ENCODE assay signal across 21 mouse cellular contexts in the genomic region with DNA sequence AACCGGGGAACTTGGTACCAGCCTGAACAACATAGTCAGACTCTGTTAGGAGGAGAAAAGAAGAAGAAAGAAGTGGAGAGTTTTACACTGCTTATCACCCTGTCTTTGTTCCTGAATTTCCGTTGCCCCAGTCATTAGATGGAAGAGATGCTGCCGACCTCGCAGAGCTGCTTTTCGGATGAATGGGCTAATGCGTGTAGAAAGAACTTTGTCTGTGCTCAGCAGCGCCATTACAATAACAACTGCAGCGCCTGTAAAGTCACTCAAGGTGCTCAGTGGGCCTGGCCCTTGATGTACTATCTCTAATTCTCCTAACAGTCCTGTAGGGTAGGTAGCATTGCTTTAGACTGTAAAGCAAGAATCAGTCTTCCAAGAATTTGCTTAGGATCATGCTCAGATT.
DNase-seq lines count a peak whose midpoint lies in the region; ATAC-seq and TF ChIP-seq lines count a peak whose summit lies in the region.
"Had no signal": no experiment of that assay in that cellular context is flagged by ENCODE, and none has a peak within 500 bp of the region (broad histone marks: within the 10 kb centered on the region; RNA-seq: fewer than 3 reads in every experiment).

No protein-coding gene starts in this region.

- H3K4me1 ChIP-seq in forebrain, embryonic 15.5 days, result peaks cover 61% of the 10 kb centered on the region
- peaks cover 31% of the 10 kb centered on the region for H3K4me1 ChIP-seq in forebrain, embryonic 11.5 days (replicated peaks; ENCODE audit: control insufficient read depth, insufficient read depth, low read length)
- peaks cover 10 to 23% of the 10 kb centered on the region in 2 experiments for H3K4me1 ChIP-seq in MEL (ENCODE audit: control insufficient read depth in 1 of 2, insufficient read depth in 2 of 2, low read length in 2 of 2)

- no peak overlapping the region for H3K4me3 ChIP-seq in forebrain, embryonic 15.5 days
- H3K4me3 ChIP-seq in forebrain, embryonic 11.5 days (ENCODE audit: low read depth, low read length), result no peak overlapping the region
- H3K4me3 ChIP-seq in MEL (ENCODE audit: control insufficient read depth in 1 of 2, insufficient read depth in 1 of 2, low read depth in 2 of 2, low read length in 2 of 2), result no peak overlapping the region; a peak in 1 of 4 replicates
- H3K4me3 ChIP-seq: embryonic facial prominence, embryonic 12.5 days; heart, embryonic 10.5 days; heart, embryonic 15.5 days; hindbrain, embryonic 15.5 days had no signal

- 0 out of 2 replicates have a peak overlapping the region, but pooled peaks have one; percentile 99 for H3K27ac ChIP-seq in forebrain, embryonic 15.5 days (replicated peaks)
- no peak overlapping the region for H3K27ac ChIP-seq in forebrain, embryonic 11.5 days (ENCODE audit: low read depth, low read length)
- H3K27ac ChIP-seq in MEL (ENCODE audit: control insufficient read depth, low read depth, low read length), result no peak overlapping the region
- H3K27ac ChIP-seq: embryonic facial prominence, embryonic 12.5 days; heart, embryonic 10.5 days; heart, embryonic 15.5 days had no signal

- DNase-seq in embryo, embryonic 10 days (ENCODE audit: low spot score), result peak; percentile 50
- no peak for DNase-seq in embryo, embryonic 9.5 days (ENCODE audit: extremely low spot score)
- no peak for DNase-seq in forebrain, embryonic 11.5 days (ENCODE audit: low spot score)
- peak; percentile 60 for DNase-seq in MEL (ENCODE audit: low read depth, low spot score)
- peak; percentile 45 for DNase-seq in brain, embryonic 14.5 days (ENCODE audit: low read depth)
- DNase-seq in spleen, postnatal 4 days (ENCODE audit: low spot score in 2 of 2), result no peak
- DNase-seq: adrenal gland, postnatal 10 days; cerebellum, adult 11-12 months; cerebellum, adult 9-10 months; cerebellum, postnatal 36 days; gastrocnemius, postnatal 10 days; heart, adult 18-20 months; heart, postnatal 14 days; kidney, adult 11 months; kidney, adult 9 months had no signal

- H3K36me3 ChIP-seq in forebrain, embryonic 15.5 days, result no peaks in the 10 kb centered on the region
- no peaks in the 10 kb centered on the region for H3K36me3 ChIP-seq in forebrain, embryonic 11.5 days (ENCODE audit: control insufficient read depth, insufficient read depth, low read length)
- H3K36me3 ChIP-seq in MEL (ENCODE audit: control insufficient read depth in 1 of 2, insufficient read depth in 2 of 2, low read length in 2 of 2), result peaks cover 0 to 23% of the 10 kb centered on the region in 2 experiments; a peak in 2 of 4 replicates
- H3K36me3 ChIP-seq: embryonic facial prominence, embryonic 12.5 days; heart, embryonic 10.5 days; heart, embryonic 15.5 days; hindbrain, embryonic 15.5 days had no signal

- no peak overlapping the region for H3K9ac ChIP-seq in forebrain, embryonic 15.5 days (replicated peaks)
- no peak overlapping the region for H3K9ac ChIP-seq in forebrain, embryonic 11.5 days (ENCODE audit: low read length)
- H3K9ac ChIP-seq in MEL (ENCODE audit: control insufficient read depth, low read depth, low read length, poor library complexity, severe bottlenecking), result no peak overlapping the region
- H3K9ac ChIP-seq: embryonic facial prominence, embryonic 12.5 days; heart, embryonic 15.5 days; hindbrain, embryonic 15.5 days had no signal

- H3K4me2 ChIP-seq in forebrain, embryonic 15.5 days (replicated peaks), result no peak overlapping the region
- no peak overlapping the region for H3K4me2 ChIP-seq in forebrain, embryonic 11.5 days (ENCODE audit: low read depth, low read length, severe bottlenecking)
- H3K4me2 ChIP-seq: embryonic facial prominence, embryonic 12.5 days; heart, embryonic 15.5 days; hindbrain, embryonic 15.5 days had no signal

- WGBS in forebrain, embryonic 15.5 days, result 22% methylated on average over 8 of the region's 8 CpGs
- WGBS in forebrain, embryonic 11.5 days, result 18% methylated on average over 8 of the region's 8 CpGs

- H3K27me3 ChIP-seq in forebrain, embryonic 15.5 days, result no peaks in the 10 kb centered on the region
- H3K27me3 ChIP-seq in forebrain, embryonic 11.5 days (ENCODE audit: control insufficient read depth, insufficient read depth, low read length), result no peaks in the 10 kb centered on the region
- H3K27me3 ChIP-seq in MEL (ENCODE audit: control insufficient read depth in 1 of 2, insufficient read depth in 2 of 2, low read length in 2 of 2), result no peaks in the 10 kb centered on the region
- H3K27me3 ChIP-seq: embryonic facial prominence, embryonic 12.5 days; heart, embryonic 15.5 days; hindbrain, embryonic 15.5 days had no signal

- peak; percentile 32 to 35; a peak in 2 of 4 replicates for TF ChIP-seq EP300 in MEL (IDR thresholded peaks at IDR 0.05; ENCODE audit: low read depth in 1 of 2, low read length in 2 of 2)

- TF ChIP-seq RAD21 in MEL (IDR thresholded peaks at IDR 0.05; ENCODE audit: low read depth, low read length), result no peak

- ATAC-seq in forebrain, embryonic 15.5 days (replicated peaks), result no peak
- no peak for ATAC-seq in forebrain, embryonic 11.5 days (replicated peaks; ENCODE audit: low FRiP score)
- no peak for ATAC-seq in CD4-positive, CD25-positive, alpha-beta regulatory T cell, adult 4 months

- H3K9me3 ChIP-seq in forebrain, embryonic 15.5 days, result no peaks in the 10 kb centered on the region
- H3K9me3 ChIP-seq in forebrain, embryonic 11.5 days (ENCODE audit: control insufficient read depth, low read length), result no peaks in the 10 kb centered on the region
- H3K9me3 ChIP-seq in MEL (replicated peaks; ENCODE audit: insufficient read depth, low read length), result no peaks in the 10 kb centered on the region
- H3K9me3 ChIP-seq: embryonic facial prominence, embryonic 12.5 days; heart, embryonic 10.5 days; heart, embryonic 15.5 days; hindbrain, embryonic 15.5 days had no signal

- TF ChIP-seq POLR2A in MEL (IDR thresholded peaks at IDR 0.05; ENCODE audit: control insufficient read depth in 1 of 2, insufficient read depth in 1 of 2, low read depth in 1 of 2, low read length in 2 of 2, poor library complexity in 1 of 2), result no peak
- no peak for TF ChIP-seq POLR2A in brain, embryonic 14.5 days (IDR thresholded peaks at IDR 0.05; ENCODE audit: borderline replicate concordance, extremely low read depth, insufficient read depth, insufficient read length, poor library complexity, severe bottlenecking)

- TF ChIP-seq CTCF in MEL (IDR thresholded peaks at IDR 0.05 in 2 of 3, conservative IDR thresholded peaks at IDR 0.05 in 1 of 3; ENCODE audit: control insufficient read depth in 1 of 3, insufficient read depth in 1 of 3, low read depth in 2 of 3, low read length in 3 of 3, poor library complexity in 1 of 3, severe bottlenecking in 1 of 3), result no peak; a peak in 1 of 6 replicates
- TF ChIP-seq CTCF in brain, embryonic 14.5 days (IDR thresholded peaks at IDR 0.05; ENCODE audit: borderline replicate concordance, extremely low read depth, insufficient read depth, insufficient read length), result no peak

- H3K79me2 ChIP-seq in MEL (ENCODE audit: control insufficient read depth, insufficient read depth, low read length, poor library complexity), result no peaks in the 10 kb centered on the region

TF ChIP-seq in MEL, 35 proteins besides CTCF, POLR2A, EP300 and RAD21:
- no peak for TF ChIP-seq BHLHE40 (IDR thresholded peaks at IDR 0.05; ENCODE audit: borderline replicate concordance, low read depth, low read length)
- TF ChIP-seq RCOR1 (IDR thresholded peaks at IDR 0.05; ENCODE audit: low read depth, low read length), result 0 out of 2 replicates have a peak, but pooled peaks have one; percentile 7
- TF ChIP-seq GATA1 (IDR thresholded peaks at IDR 0.05; ENCODE audit: low read depth, low read length), result 0 out of 2 replicates have a peak, but pooled peaks have one; percentile 20

Comparison
In these comparisons a context has a peak if more than half of its experiments do, and no peak if none do; other contexts are left out.
1. DNase-seq: peak in embryo, embryonic 10 days (single experiment), MEL (single experiment) and brain, embryonic 14.5 days (single experiment); none in embryo, embryonic 9.5 days (single experiment), forebrain, embryonic 11.5 days (single experiment) and spleen, postnatal 4 days (0 of 2).